Mouse (Mus musculus) liver, postnatal 0 days (tissue): Measurements from ENCODE around the gene Rbms3. TPM values are rescaled to one million over a fixed set of nuclear protein-coding genes. Genes with fewer than 3 reads are reported as not detected.

ENCODE experiments used
- ATAC-seq: fragments of 200-750 bp; cut with Nextera tagmentation; 2 replicates; pipeline ENCODE4 v1.8.0; 2017; ENCODE audit warnings: mild to moderate bottlenecking, moderate library complexity
- DNase-seq: peaks from one replicate; pipeline ENCODE4 v3.0.0-alpha.2; 2016
- H3K27ac ChIP-seq: fragments of 300-500 bp; sonication (generic); 2 replicates; pipeline ENCODE4 v1.5.1; 2014; ENCODE audit warnings: antibody characterized with exemption, moderate library complexity, mild to moderate bottlenecking, low read depth
- H3K27me3 ChIP-seq: fragments of 300-500 bp; sonication (generic); 2 replicates; pipeline ENCODE4 v1.6.1; 2014; ENCODE audit warnings: low read length, control low read depth, mixed read lengths; ENCODE audit not compliant: insufficient read depth
- H3K36me3 ChIP-seq: fragments of 300-500 bp; sonication (generic); replicated peaks from 2 replicates; pipeline ENCODE4 v1.6.1; 2014; ENCODE audit warnings: mild to moderate bottlenecking, control low read depth, low read length, moderate library complexity, mixed read lengths; ENCODE audit not compliant: insufficient read depth
- H3K4me1 ChIP-seq: fragments of 300-500 bp; sonication (generic); 2 replicates; pipeline ENCODE4 v1.6.1; 2014; ENCODE audit warnings: antibody characterized with exemption, mild to moderate bottlenecking, control low read depth; ENCODE audit not compliant: insufficient read depth
- H3K4me2 ChIP-seq: fragments of 300-500 bp; sonication (generic); 2 replicates; pipeline ENCODE4 v1.6.1; 2014; ENCODE audit warnings: low read depth, mild to moderate bottlenecking, low read length, moderate library complexity, mixed read lengths
- H3K4me3 ChIP-seq: fragments of 300-500 bp; sonication (generic); 2 replicates; pipeline ENCODE4 v1.5.1; 2014; ENCODE audit warnings: low read depth, low read length
- H3K9ac ChIP-seq: fragments of 300-500 bp; sonication (generic); replicated peaks from 2 replicates; pipeline ENCODE4 v1.6.1; 2014; ENCODE audit warnings: mild to moderate bottlenecking, moderate library complexity
- H3K9me3 ChIP-seq: fragments of 300-500 bp; sonication (generic); 2 replicates; pipeline ENCODE4 v1.6.1; 2016; ENCODE audit warnings: mild to moderate bottlenecking, control low read depth, low read length, mixed read lengths
- CTCF ChIP-seq: sonication (generic); IDR thresholded peaks from 2 replicates; pipeline ENCODE4 v1.5.1; 2016; ENCODE audit warnings: antibody characterized with exemption, low read depth
- EP300 ChIP-seq: IDR thresholded peaks from 2 replicates; pipeline ENCODE4 v1.6.1; 2016; ENCODE audit warnings: antibody characterized with exemption, low read depth, mild to moderate bottlenecking
- WGBS: fragments of 180-500 bp; shearing (Covaris S2); extraction: QIAGEN DNeasy Blood & Tissue Kit; methylation state at CpG from one replicate; pipeline ENCODE4 v1.1.7; 2014; ENCODE audit not compliant: insufficient replicate concordance; 5-methylcytosine and 5-hydroxymethylcytosine counted together
- polyA plus RNA-seq: library from polyadenylated mRNA; unstranded; fragments of >200 nt; fragmentation: Nextera tagmentation; extraction: Ambion mirVana; gene quantifications from 2 replicates; pipeline ENCODE4 v1.2.1, GENCODE M21; 2015

Gene Rbms3
- polyA plus RNA-seq, 1 experiment from 2014 or later = 2.8 TPM

GRCm38 (mm10) chr9:116943902-116944301 lies 685.8 kb downstream of the Rbms3 start:
- TF ChIP-seq EP300 = no peak
- 81% methylated on average over 15 of the region's 15 CpGs for WGBS

GRCm38 (mm10) chr9:116941116-116941515 lies 688.6 kb downstream of the Rbms3 start:
- no peak overlapping the region for H3K4me3 ChIP-seq
- ATAC-seq = no peak
- no peaks in the 10 kb centered on the region for H3K4me1 ChIP-seq
- 77% methylated on average over 4 of the region's 4 CpGs for WGBS
- H3K36me3 ChIP-seq = no peaks in the 10 kb centered on the region
- no peak overlapping the region for H3K9ac ChIP-seq
- no peak for TF ChIP-seq CTCF
- no peak for TF ChIP-seq EP300
- DNase-seq = no peak
- no peak overlapping the region for H3K27ac ChIP-seq
- no peaks in the 10 kb centered on the region for H3K9me3 ChIP-seq
- H3K27me3 ChIP-seq = no peaks in the 10 kb centered on the region
- no peak overlapping the region for H3K4me2 ChIP-seq

More at GRCm38 (mm10) chr9:116943902-116944301, 685.8 kb downstream of the Rbms3 start:
- Histone ChIP-seq H3K4me1 (peaks cover 4% of the 10 kb centered on the region), H3K9ac (no peak overlapping the region), H3K4me3 (no peak overlapping the region), H3K9me3 (no peaks in the 10 kb centered on the region), H3K27me3 (no peaks in the 10 kb centered on the region), H3K4me2 (no peak overlapping the region), H3K36me3 (no peaks in the 10 kb centered on the region), H3K27ac (no peak overlapping the region)
- DNase-seq (no peak), ATAC-seq (no peak)

GRCm38 (mm10) chr9:116940693-116941092 lies 689.0 kb downstream of the Rbms3 start:
- 88% methylated on average over 8 of the region's 8 CpGs for WGBS
- Histone ChIP-seq H3K9ac (no peak overlapping the region), H3K4me3 (no peak overlapping the region), H3K27me3 (no peaks in the 10 kb centered on the region), H3K4me1 (no peaks in the 10 kb centered on the region), H3K4me2 (no peak overlapping the region), H3K27ac (no peak overlapping the region), H3K9me3 (no peaks in the 10 kb centered on the region), H3K36me3 (no peaks in the 10 kb centered on the region)
- ATAC-seq = no peak
- DNase-seq = no peak
- TF ChIP-seq EP300 = no peak
- no peak for TF ChIP-seq CTCF

- H3K9ac ChIP-seq = no peak overlapping the region
- no peak for DNase-seq
- ATAC-seq = no peak
Measured at GRCm38 (mm10) chr9:116928338-116928737, 701.4 kb downstream of the Rbms3 start.

GRCm38 (mm10) chr9:116923151-116923550 lies 706.6 kb downstream of the Rbms3 start:
- Histone ChIP-seq H3K4me1 (0 out of 2 replicates have a peak, but pooled peaks cover 2% of the 10 kb centered on the region), H3K4me3 (no peak overlapping the region), H3K36me3 (no peaks in the 10 kb centered on the region), H3K27me3 (no peaks in the 10 kb centered on the region), H3K27ac (no peak overlapping the region), H3K9me3 (no peaks in the 10 kb centered on the region), H3K9ac (no peak overlapping the region), H3K4me2 (no peak overlapping the region)
- DNase-seq (no peak), ATAC-seq (no peak)
- 84% methylated on average over 8 of the region's 8 CpGs for WGBS
- TF ChIP-seq CTCF (no peak), EP300 (no peak)

More at GRCm38 (mm10) chr9:116928338-116928737, 701.4 kb downstream of the Rbms3 start:
- Histone ChIP-seq H3K4me1 (no peaks in the 10 kb centered on the region), H3K27me3 (no peaks in the 10 kb centered on the region), H3K4me3 (no peak overlapping the region), H3K36me3 (no peaks in the 10 kb centered on the region), H3K4me2 (no peak overlapping the region), H3K27ac (no peak overlapping the region), H3K9me3 (no peaks in the 10 kb centered on the region)
- 56% methylated on average over 10 of the region's 10 CpGs for WGBS
- no peak for TF ChIP-seq CTCF
- TF ChIP-seq EP300 = no peak

GRCm38 (mm10) chr9:116922561-116922960 lies 707.2 kb downstream of the Rbms3 start:
- Histone ChIP-seq H3K36me3 (no peaks in the 10 kb centered on the region), H3K27me3 (no peaks in the 10 kb centered on the region), H3K4me1 (0 out of 2 replicates have a peak, but pooled peaks cover 2% of the 10 kb centered on the region), H3K9ac (no peak overlapping the region), H3K4me2 (no peak overlapping the region), H3K9me3 (no peaks in the 10 kb centered on the region), H3K4me3 (no peak overlapping the region), H3K27ac (no peak overlapping the region)
- ATAC-seq = no peak
- TF ChIP-seq CTCF = no peak
- DNase-seq = no peak
- WGBS = 59% methylated on average over 3 of the region's 3 CpGs

GRCm38 (mm10) chr9:116919441-116920019 lies 710.2 kb downstream of the Rbms3 start:
- Histone ChIP-seq H3K9me3 (no peaks in the 10 kb centered on the region), H3K4me1 (0 out of 2 replicates have a peak, but pooled peaks cover 2% of the 10 kb centered on the region), H3K9ac (no peak overlapping the region), H3K4me2 (no peak overlapping the region), H3K36me3 (no peaks in the 10 kb centered on the region), H3K27ac (no peak overlapping the region), H3K27me3 (no peaks in the 10 kb centered on the region), H3K4me3 (no peak overlapping the region)
- ATAC-seq (no peak), DNase-seq (no peak)
- TF ChIP-seq CTCF (no peak), EP300 (no peak)
- 55% methylated on average over 12 of the region's 12 CpGs for WGBS
